Mouse (Mus musculus) intestine, embryonic 16.5 days (tissue): ENCODE data around the gene Ncbp1. TPM values are rescaled to one million over a fixed set of nuclear protein-coding genes. Genes with fewer than 3 reads are reported as not detected.

ENCODE experiments used
- ATAC-seq: fragments of 200-750 bp; cut with Nextera tagmentation; 2 replicates; pipeline ENCODE4 v1.8.0; 2017; ENCODE audit warnings: moderate TSS enrichment, moderate library complexity
- H3K27ac ChIP-seq: fragments of 300-500 bp; sonication (generic); 2 replicates; pipeline ENCODE4 v1.5.1; 2014; ENCODE audit warnings: mild to moderate bottlenecking, low read length
- H3K27me3 ChIP-seq: fragments of 300-500 bp; sonication (generic); replicated peaks from 2 replicates; pipeline ENCODE4 v1.6.1; 2014; ENCODE audit warnings: low read length, control low read depth, mixed read lengths; ENCODE audit not compliant: control insufficient read depth, insufficient read depth
- H3K36me3 ChIP-seq: fragments of 300-500 bp; sonication (generic); 2 replicates; pipeline ENCODE4 v1.6.1; 2014; ENCODE audit warnings: low read length, control low read depth; ENCODE audit not compliant: control insufficient read depth, insufficient read depth
- H3K4me1 ChIP-seq: fragments of 300-500 bp; sonication (generic); 2 replicates; pipeline ENCODE4 v1.6.1; 2014; ENCODE audit warnings: low read length, control low read depth, mixed read lengths; ENCODE audit not compliant: control insufficient read depth, insufficient read depth
- H3K4me2 ChIP-seq: fragments of 300-500 bp; sonication (generic); 2 replicates; pipeline ENCODE4 v1.6.1; 2014; ENCODE audit warnings: low read depth, low read length, control low read depth
- H3K4me3 ChIP-seq: fragments of 300-500 bp; sonication (generic); 2 replicates; pipeline ENCODE4 v1.5.1; 2014; ENCODE audit warnings: mild to moderate bottlenecking, low read length
- H3K9ac ChIP-seq: fragments of 300-500 bp; sonication (generic); 2 replicates; pipeline ENCODE4 v1.6.1; 2014; ENCODE audit warnings: low read depth, low read length
- H3K9me3 ChIP-seq: fragments of 300-500 bp; sonication (generic); 2 replicates; pipeline ENCODE4 v1.6.1; 2016; ENCODE audit warnings: low read length, control low read depth; ENCODE audit not compliant: control insufficient read depth
- WGBS: fragments of 180-500 bp; shearing (Covaris S2); extraction: QIAGEN DNeasy Blood & Tissue Kit; methylation state at CpG from one replicate; pipeline ENCODE4 v1.1.7; 2014; 5-methylcytosine and 5-hydroxymethylcytosine counted together
- polyA plus RNA-seq: library from polyadenylated mRNA; unstranded; fragments of >200 nt; fragmentation: Nextera tagmentation; extraction: Ambion mirVana; gene quantifications from 2 replicates; pipeline ENCODE4 v1.2.1, GENCODE M21; 2015

The Ncbp1 gene
- polyA plus RNA-seq, 1 experiment from 2014 or later: 63.0 TPM

GRCm38 (mm10) chr4:46120767-46121166, 17.6 kb upstream of the Ncbp1 start:
- Histone ChIP-seq H3K9me3 (no peaks in the 10 kb centered on the region), H3K27me3 (no peaks in the 10 kb centered on the region), H3K27ac (no peak overlapping the region), H3K4me3 (no peak overlapping the region), H3K9ac (no peak overlapping the region), H3K4me2 (no peak overlapping the region), H3K36me3 (peaks cover 24% of the 10 kb centered on the region), H3K4me1 (no peaks in the 10 kb centered on the region)
- 84% methylated on average over 3 of the region's 3 CpGs for WGBS
- no peak for ATAC-seq

DNA sequence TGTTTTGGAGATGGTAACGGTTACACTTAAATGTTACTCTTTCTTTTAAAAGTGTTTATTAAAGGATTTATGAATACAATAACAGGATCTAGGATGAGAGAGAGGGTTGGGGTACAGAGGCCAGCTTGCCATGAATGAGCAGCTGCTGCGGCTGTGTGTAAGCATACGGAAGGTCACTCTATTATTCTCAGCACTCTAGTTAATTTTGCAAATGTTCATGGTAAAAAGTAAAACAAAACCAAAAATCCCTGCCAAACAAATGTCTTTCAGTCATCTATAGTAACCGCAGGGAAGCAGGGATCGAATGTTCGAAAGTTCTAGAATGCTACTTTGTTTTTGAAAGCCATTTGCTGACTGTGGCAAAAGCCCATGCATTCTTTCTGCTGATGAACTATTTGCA, 15.1 kb upstream of the Ncbp1 start:
- Histone ChIP-seq H3K4me1 (no peaks in the 10 kb centered on the region), H3K4me2 (no peak overlapping the region), H3K36me3 (peaks cover 19% of the 10 kb centered on the region), H3K9ac (no peak overlapping the region), H3K27me3 (no peaks in the 10 kb centered on the region), H3K9me3 (no peaks in the 10 kb centered on the region), H3K4me3 (no peak overlapping the region), H3K27ac (no peak overlapping the region)
- 84% methylated on average over 6 of the region's 6 CpGs for WGBS
- ATAC-seq: no peak

DNA sequence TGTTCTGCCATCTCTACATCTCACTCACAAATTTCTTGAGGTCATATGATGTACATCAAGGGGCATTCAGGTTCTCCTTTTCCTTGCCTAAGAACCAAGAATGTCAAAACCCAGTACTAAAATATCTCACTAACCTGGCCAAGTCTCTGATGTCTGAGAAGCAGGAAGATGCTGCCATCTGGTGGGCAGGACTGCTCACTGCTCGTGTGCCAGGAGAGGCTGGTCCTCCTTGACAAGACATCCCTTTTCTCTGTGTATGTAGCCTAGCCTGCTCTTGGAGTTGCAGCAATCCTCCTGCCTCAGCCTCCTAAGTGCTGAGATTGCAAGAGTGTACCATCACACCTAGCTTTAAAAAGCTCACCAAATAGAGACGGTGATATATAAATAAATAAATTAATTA, 11.9 kb upstream of the Ncbp1 start:
- Histone ChIP-seq H3K27ac (no peak overlapping the region), H3K4me3 (no peak overlapping the region), H3K4me1 (no peaks in the 10 kb centered on the region), H3K9ac (no peak overlapping the region), H3K27me3 (no peaks in the 10 kb centered on the region), H3K9me3 (no peaks in the 10 kb centered on the region), H3K36me3 (peaks cover 16% of the 10 kb centered on the region), H3K4me2 (no peak overlapping the region)
- no peak for ATAC-seq
- 41% methylated on average over 2 of the region's 2 CpGs for WGBS

DNA sequence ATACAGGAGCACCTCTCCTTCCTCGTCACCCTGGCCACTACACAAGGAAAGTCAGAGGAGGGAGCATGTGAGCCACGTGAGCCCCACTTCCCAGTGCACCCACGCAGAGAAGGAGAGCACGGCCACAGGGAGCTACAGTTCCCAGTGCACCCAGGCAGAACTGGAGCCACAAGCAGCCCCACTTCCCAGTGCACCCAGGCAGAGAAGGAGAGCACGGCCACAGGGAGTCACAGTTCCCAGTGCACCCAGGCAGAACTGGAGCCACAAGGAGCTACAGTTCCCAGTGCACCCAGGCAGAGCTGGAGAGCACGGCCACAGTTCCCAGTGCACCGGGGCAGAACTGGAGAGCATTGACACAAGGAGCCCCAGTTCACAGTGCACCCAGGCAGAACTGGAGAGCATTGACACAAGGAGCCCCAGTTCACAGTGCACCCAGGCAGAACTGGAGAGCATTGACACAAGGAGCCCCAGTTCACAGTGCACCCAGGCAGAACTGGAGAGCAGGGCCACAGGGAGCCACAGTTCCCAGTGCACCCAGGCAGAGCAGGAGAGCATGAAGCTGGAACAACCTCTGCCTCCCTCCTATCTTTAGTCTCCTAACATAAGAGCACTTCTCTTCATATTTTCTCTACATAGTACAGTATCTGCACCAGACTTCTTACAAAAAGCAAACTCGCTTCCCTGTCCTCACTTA, 9.0 kb upstream of the Ncbp1 start:
- peaks cover 18% of the 10 kb centered on the region for H3K36me3 ChIP-seq
- H3K27ac ChIP-seq: no peak overlapping the region

GRCm38 (mm10) chr4:46130221-46130620, 8.2 kb upstream of the Ncbp1 start:
- ATAC-seq: no peak
- 76% methylated on average over 3 of the region's 3 CpGs for WGBS
- no peak overlapping the region for H3K4me3 ChIP-seq
- H3K9ac ChIP-seq: no peak overlapping the region
- H3K27ac ChIP-seq: no peak overlapping the region
- no peak overlapping the region for H3K4me2 ChIP-seq
- no peaks in the 10 kb centered on the region for H3K4me1 ChIP-seq
- H3K27me3 ChIP-seq: no peaks in the 10 kb centered on the region
- peaks cover 15% of the 10 kb centered on the region; the same call in 1 of the 2 replicates for H3K36me3 ChIP-seq
- H3K9me3 ChIP-seq: no peaks in the 10 kb centered on the region

More for the DNA sequence above, 9.0 kb upstream of the Ncbp1 start:
- WGBS: 90% methylated on average over 8 of the region's 8 CpGs
- Histone ChIP-seq H3K9me3 (no peaks in the 10 kb centered on the region), H3K4me1 (no peaks in the 10 kb centered on the region), H3K4me2 (no peak overlapping the region), H3K9ac (no peak overlapping the region), H3K27me3 (no peaks in the 10 kb centered on the region), H3K4me3 (no peak overlapping the region)
- ATAC-seq: no peak

DNA sequence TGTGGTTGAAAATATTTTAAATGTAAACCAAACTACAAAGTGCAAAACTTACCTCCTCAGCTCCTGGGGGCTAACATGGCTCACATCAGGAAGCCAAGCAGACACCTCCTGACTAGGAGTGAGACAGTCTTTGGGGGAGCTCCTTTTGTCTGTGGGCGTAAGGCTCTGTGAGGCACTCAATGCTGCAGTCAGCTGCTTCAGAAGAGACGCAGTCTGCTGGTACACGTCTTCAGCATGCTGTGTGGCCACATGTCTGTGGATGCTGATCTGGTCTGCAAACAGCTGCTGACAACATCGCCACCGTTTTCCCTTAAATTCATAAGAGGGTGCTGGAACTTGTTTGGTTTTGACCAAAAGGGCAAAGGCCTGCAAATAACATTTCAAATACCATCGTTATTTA, 6.6 kb upstream of the Ncbp1 start:
- Histone ChIP-seq H3K4me1 (no peaks in the 10 kb centered on the region), H3K36me3 (peaks cover 15% of the 10 kb centered on the region; the same call in 1 of the 2 replicates), H3K9ac (no peak overlapping the region), H3K27ac (no peak overlapping the region), H3K4me2 (no peak overlapping the region), H3K4me3 (no peak overlapping the region), H3K27me3 (no peaks in the 10 kb centered on the region), H3K9me3 (no peaks in the 10 kb centered on the region)
- no peak for ATAC-seq
- 86% methylated on average over 6 of the region's 6 CpGs for WGBS

- Histone ChIP-seq H3K4me2 (peak overlapping the region; percentile 57), H3K27ac (peak overlapping the region; percentile 99), H3K9me3 (no peaks in the 10 kb centered on the region), H3K36me3 (no peaks in the 10 kb centered on the region), H3K4me1 (peaks cover 9% of the 10 kb centered on the region), H3K4me3 (peak overlapping the region; percentile 95), H3K9ac (peak overlapping the region; percentile 93), H3K27me3 (no peaks in the 10 kb centered on the region)
- ATAC-seq: peak; percentile 74
- WGBS: 4% methylated on average over 17 of the region's 17 CpGs
Observed at GRCm38 (mm10) chr4:46137629-46138286, 655 bp upstream of the Ncbp1 start.

- 73% methylated on average over 3 of the region's 3 CpGs for WGBS
- Histone ChIP-seq H3K4me3 (no peak overlapping the region), H3K27me3 (no peaks in the 10 kb centered on the region), H3K4me1 (peaks cover 6% of the 10 kb centered on the region), H3K9ac (no peak overlapping the region), H3K27ac (no peak overlapping the region), H3K9me3 (no peaks in the 10 kb centered on the region), H3K4me2 (no peak overlapping the region), H3K36me3 (no peaks in the 10 kb centered on the region)
- ATAC-seq: no peak
Observed at GRCm38 (mm10) chr4:46144323-46144722, 5.9 kb downstream of the Ncbp1 start.

- no peak overlapping the region for H3K9ac ChIP-seq
- no peaks in the 10 kb centered on the region for H3K4me1 ChIP-seq
- no peaks in the 10 kb centered on the region for H3K9me3 ChIP-seq
- no peak overlapping the region for H3K4me2 ChIP-seq
- H3K27me3 ChIP-seq: no peaks in the 10 kb centered on the region
- no peaks in the 10 kb centered on the region for H3K36me3 ChIP-seq
- no peak for ATAC-seq
- no peak overlapping the region for H3K4me3 ChIP-seq
- WGBS: 95% methylated on average over 1 of the region's 1 CpGs
- no peak overlapping the region for H3K27ac ChIP-seq
Observed at GRCm38 (mm10) chr4:46146881-46147280, 8.5 kb downstream of the Ncbp1 start.
